Mouse (Mus musculus): ENCODE data around the gene Emilin2. TPM values are rescaled to one million over a fixed set of nuclear protein-coding genes. Genes with fewer than 3 reads are reported as not detected.

Gene Emilin2
- total and polyA plus RNA-seq, 3 experiments = 0.34 to 0.38 TPM; not detected in 1

GRCm38 (mm10) chr17:71294570-71294969, 17.2 kb downstream of the Emilin2 start:
- Histone ChIP-seq H3K27ac (ENCODE audit: insufficient read depth, low read depth) (no peak overlapping the region), H3K79me2 (replicated peaks; ENCODE audit: control insufficient read depth, extremely low read depth, insufficient read depth, poor library complexity, severe bottlenecking) (no peaks in the 10 kb centered on the region), H3K36me3 (replicated peaks in 1 of 2; ENCODE audit: control insufficient read depth in 1 of 2, insufficient read depth in 1 of 2, low read length in 1 of 2) (no peaks in the 10 kb centered on the region), H3K9ac (ENCODE audit: insufficient read depth, low read depth) (no peak overlapping the region), H3K4me1 (ENCODE audit: control insufficient read depth in 1 of 2, insufficient read depth in 2 of 2) (no peaks in the 10 kb centered on the region), H3K4me3 (replicated peaks in 1 of 3; ENCODE audit: low read depth in 2 of 3, low read length in 2 of 3, poor library complexity in 1 of 3) (no peak overlapping the region), H3K27me3 (replicated peaks) (no peaks in the 10 kb centered on the region), H3K9me3 (replicated peaks; ENCODE audit: low read length) (no peaks in the 10 kb centered on the region), H3K4me2 (ENCODE audit: insufficient read depth, low read depth, poor library complexity, severe bottlenecking) (no peak overlapping the region)
- dilution Hi-C loops (cut with MboI; ENCODE audit: extremely low pct_ligation_motif_present, extremely low pct_unique_long_range_greater_than_20kb, low sequenced_read_pairs) = no loop called here
- no peak for TF ChIP-seq PAX5 (IDR thresholded peaks at IDR 0.05; ENCODE audit: low read length)
- in situ Hi-C loops (cut with MboI; ENCODE audit: low pct_ligation_motif_present, low pct_unique_long_range_greater_than_20kb, low sequenced_read_pairs) = no loop called here
- no peak for DNase-seq (ENCODE audit: extremely low read depth)

- H3K79me2 ChIP-seq (replicated peaks; ENCODE audit: control insufficient read depth, extremely low read depth, insufficient read depth, poor library complexity, severe bottlenecking) = no peaks in the 10 kb centered on the region
- H3K27ac ChIP-seq (ENCODE audit: insufficient read depth, low read depth) = no peak overlapping the region
- no peak overlapping the region for H3K4me3 ChIP-seq (replicated peaks in 1 of 3; ENCODE audit: low read depth in 2 of 3, low read length in 2 of 3, poor library complexity in 1 of 3)
- no peaks in the 10 kb centered on the region for H3K9me3 ChIP-seq (replicated peaks; ENCODE audit: low read length)
- dilution Hi-C loops (cut with MboI; ENCODE audit: extremely low pct_ligation_motif_present, extremely low pct_unique_long_range_greater_than_20kb, low sequenced_read_pairs) (no loop called here), in situ Hi-C loops (cut with MboI; ENCODE audit: low pct_ligation_motif_present, low pct_unique_long_range_greater_than_20kb, low sequenced_read_pairs) (no loop called here)
- H3K9ac ChIP-seq (ENCODE audit: insufficient read depth, low read depth) = no peak overlapping the region
- H3K4me2 ChIP-seq (ENCODE audit: insufficient read depth, low read depth, poor library complexity, severe bottlenecking) = no peak overlapping the region
- TF ChIP-seq USF2 (conservative IDR thresholded peaks at IDR 0.05; ENCODE audit: low read depth, low read length) (no peak), POLR2A (IDR thresholded peaks at IDR 0.05; ENCODE audit: low read depth, low read length) (no peak), SIN3A (IDR thresholded peaks at IDR 0.05; ENCODE audit: low read length) (no peak), E2F4 (IDR thresholded peaks at IDR 0.05; ENCODE audit: insufficient replicate concordance, low read depth, low read length) (no peak), ELF1 (IDR thresholded peaks at IDR 0.05; ENCODE audit: low read depth, low read length) (no peak), ETS1 (conservative IDR thresholded peaks at IDR 0.05; ENCODE audit: low read depth, low read length) (no peak), TCF12 (IDR thresholded peaks at IDR 0.05; ENCODE audit: low read depth, low read length) (no peak), PAX5 (IDR thresholded peaks at IDR 0.05; ENCODE audit: low read length) (no peak), TBP (conservative IDR thresholded peaks at IDR 0.05; ENCODE audit: low read depth, low read length) (no peak), MEF2A (IDR thresholded peaks at IDR 0.05; ENCODE audit: borderline replicate concordance, low read depth, low read length) (no peak), EP300 (IDR thresholded peaks at IDR 0.05; ENCODE audit: low read length) (no peak), SMC3 (IDR thresholded peaks at IDR 0.05; ENCODE audit: low read depth, low read length) (no peak), RCOR1 (conservative IDR thresholded peaks at IDR 0.05; ENCODE audit: low read depth, low read length) (no peak), JUN (IDR thresholded peaks at IDR 0.05; ENCODE audit: insufficient read depth, low read depth, low read length) (no peak), ZNF384 (IDR thresholded peaks at IDR 0.05; ENCODE audit: low read depth, low read length) (no peak), MAX (IDR thresholded peaks at IDR 0.05; ENCODE audit: low read length) (no peak), ZC3H11A (IDR thresholded peaks at IDR 0.05; ENCODE audit: low read depth, low read length) (no peak), RAD21 (IDR thresholded peaks at IDR 0.05; ENCODE audit: low read depth, low read length) (no peak), NELFE (IDR thresholded peaks at IDR 0.05; ENCODE audit: low read depth, low read length) (no peak)
- no peaks in the 10 kb centered on the region for H3K36me3 ChIP-seq (replicated peaks in 1 of 2; ENCODE audit: control insufficient read depth in 1 of 2, insufficient read depth in 1 of 2, low read length in 1 of 2)
- no peaks in the 10 kb centered on the region for H3K27me3 ChIP-seq (replicated peaks)
- DNase-seq (ENCODE audit: extremely low read depth) = no peak
- H3K4me1 ChIP-seq (ENCODE audit: control insufficient read depth in 1 of 2, insufficient read depth in 2 of 2) = peaks cover 0 to 3% of the 10 kb centered on the region in 2 experiments; a peak in 1 of 4 replicates
Observed at GRCm38 (mm10) chr17:71292897-71293296, 18.9 kb downstream of the Emilin2 start.

Data from CH12.LX (cell line).